Mouse (Mus musculus): ENCODE measurements around the gene Pam. TPM values are rescaled to one million over a fixed set of nuclear protein-coding genes. Genes with fewer than 3 reads are reported as not detected.

Pam gene
- total RNA-seq (2018; cell fraction: chromatin; rRNA removed) = 100 to 1,000 TPM in 10 of 26 experiments, 10 to 100 TPM in 16; 26.6 to 528 (median 87.6) TPM
- total RNA-seq (2018; cell fraction: cytosol; rRNA removed) = 10 to 100 TPM in 25 of 26 experiments, 1 to 10 TPM in 1; 7.6 to 56.8 (median 24.3) TPM
- total RNA-seq (2018; cell fraction: nucleus; rRNA removed) = 100 to 1,000 TPM in 7 of 26 experiments, 10 to 100 TPM in 19; 24.8 to 268 (median 78.5) TPM
- 19.5 to 50.6 TPM (median 32.9 TPM) in 3 replicates for polyA plus RNA-seq (2018)

DNA sequence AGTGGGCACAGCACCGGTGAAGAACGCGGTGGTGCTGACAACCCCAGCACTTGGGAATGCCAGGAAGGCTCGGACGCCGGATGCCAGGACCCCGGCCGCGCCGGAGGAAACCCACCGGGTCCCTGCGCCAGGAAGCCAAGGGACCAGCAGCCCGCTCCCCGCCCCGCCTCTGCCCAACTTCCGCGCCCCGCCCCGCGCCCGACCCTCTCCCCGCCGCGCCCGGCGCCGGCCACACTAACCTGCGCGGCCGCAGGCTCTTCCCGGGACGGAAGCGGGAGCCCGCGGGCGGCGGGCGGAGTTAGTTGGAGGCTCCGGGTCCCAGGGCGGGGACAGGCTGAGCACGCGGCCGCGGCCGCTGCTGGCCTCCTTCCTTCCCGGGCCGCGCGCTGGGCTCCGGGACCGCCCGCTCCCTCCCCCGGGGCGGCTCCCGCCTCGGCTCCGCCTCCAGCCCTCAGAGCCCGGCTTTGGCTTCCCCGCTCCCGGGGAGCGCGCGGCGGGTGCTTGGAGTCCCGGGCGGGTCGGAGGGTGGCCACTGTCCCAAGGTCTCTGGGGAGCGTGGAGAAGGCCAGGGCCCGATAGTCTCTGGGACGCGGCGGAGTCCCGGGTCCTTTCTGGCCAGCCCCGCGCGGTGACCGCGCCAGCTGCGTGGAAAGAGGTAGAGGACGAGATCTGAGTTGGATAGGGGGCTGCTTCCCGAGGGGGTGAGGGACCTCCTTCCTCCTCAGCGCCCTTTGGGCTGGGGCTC is at the start of gene Pam:
TSS of gene Pam (minus strand) at position 401 of the 745 bp plus-strand sequence.
- H3K79me2 ChIP-seq (ENCODE audit: inconsistent target) = no peaks in the 10 kb centered on the region; the same call in none of the 2 replicates
- H3K4me3 ChIP-seq (ENCODE audit: inconsistent target) = peak within 1 kb of the TSS; percentile 70
- no peaks in the 10 kb centered on the region for H3K36me3 ChIP-seq (ENCODE audit: inconsistent target)
- H3K27ac ChIP-seq = peak within 1 kb of the TSS; percentile 27; the same call in 1 of the 2 replicates
- WGBS (ENCODE audit: missing documents) = under 1% methylated on average over 75 of the region's 82 CpGs

DNA sequence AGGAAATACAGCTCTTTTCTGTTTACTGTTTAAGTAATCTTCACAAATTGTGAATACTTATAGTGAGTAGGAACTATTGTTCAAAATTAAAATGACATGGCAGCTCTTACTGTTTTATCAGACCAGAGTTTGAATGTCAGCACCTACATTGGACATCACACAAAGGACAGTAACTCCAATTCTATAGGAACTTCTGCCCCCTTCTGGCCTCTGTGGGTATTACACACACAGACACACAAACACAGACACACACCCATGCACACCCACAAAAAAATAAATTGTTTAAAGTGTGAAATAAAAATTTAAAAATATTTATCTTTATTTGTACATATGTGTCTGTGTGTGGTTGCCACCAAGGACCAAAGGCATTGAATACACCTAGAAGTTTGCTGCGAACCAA is 49.4 kb upstream of the Pam start:
- Histone ChIP-seq H3K4me3 (ENCODE audit: inconsistent target) (no peak overlapping the region), H3K27ac (no peak overlapping the region), H3K79me2 (ENCODE audit: inconsistent target) (no peaks in the 10 kb centered on the region), H3K36me3 (ENCODE audit: inconsistent target) (no peaks in the 10 kb centered on the region)
- WGBS (ENCODE audit: missing documents) = 80% methylated on average over 1 of the region's 1 CpGs

DNA sequence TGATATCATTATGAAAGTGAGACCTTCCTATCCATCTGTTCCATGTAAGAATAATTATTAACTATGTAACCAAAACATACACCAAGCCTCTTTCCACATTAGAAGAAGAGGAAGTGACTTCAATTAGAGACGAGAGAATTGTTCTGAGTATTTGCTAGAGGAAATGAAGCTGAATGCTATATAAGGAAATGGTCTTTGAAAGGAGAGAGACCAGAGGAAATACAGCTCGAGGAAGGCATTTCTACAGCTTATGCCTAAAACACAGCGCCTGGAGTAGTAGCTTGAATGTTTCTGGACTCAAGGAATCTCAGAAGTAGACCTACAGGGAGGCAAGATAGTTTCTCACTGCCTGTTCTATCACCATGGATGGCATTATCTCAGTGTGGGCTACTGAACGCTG is 35.8 kb upstream of the Pam start:
- no peak overlapping the region for H3K27ac ChIP-seq
- H3K4me3 ChIP-seq (ENCODE audit: inconsistent target) = no peak overlapping the region
- WGBS (ENCODE audit: missing documents) = 18% methylated on average over 4 of the region's 4 CpGs
- H3K79me2 ChIP-seq (ENCODE audit: inconsistent target) = no peaks in the 10 kb centered on the region
- H3K36me3 ChIP-seq (ENCODE audit: inconsistent target) = no peaks in the 10 kb centered on the region

DNA sequence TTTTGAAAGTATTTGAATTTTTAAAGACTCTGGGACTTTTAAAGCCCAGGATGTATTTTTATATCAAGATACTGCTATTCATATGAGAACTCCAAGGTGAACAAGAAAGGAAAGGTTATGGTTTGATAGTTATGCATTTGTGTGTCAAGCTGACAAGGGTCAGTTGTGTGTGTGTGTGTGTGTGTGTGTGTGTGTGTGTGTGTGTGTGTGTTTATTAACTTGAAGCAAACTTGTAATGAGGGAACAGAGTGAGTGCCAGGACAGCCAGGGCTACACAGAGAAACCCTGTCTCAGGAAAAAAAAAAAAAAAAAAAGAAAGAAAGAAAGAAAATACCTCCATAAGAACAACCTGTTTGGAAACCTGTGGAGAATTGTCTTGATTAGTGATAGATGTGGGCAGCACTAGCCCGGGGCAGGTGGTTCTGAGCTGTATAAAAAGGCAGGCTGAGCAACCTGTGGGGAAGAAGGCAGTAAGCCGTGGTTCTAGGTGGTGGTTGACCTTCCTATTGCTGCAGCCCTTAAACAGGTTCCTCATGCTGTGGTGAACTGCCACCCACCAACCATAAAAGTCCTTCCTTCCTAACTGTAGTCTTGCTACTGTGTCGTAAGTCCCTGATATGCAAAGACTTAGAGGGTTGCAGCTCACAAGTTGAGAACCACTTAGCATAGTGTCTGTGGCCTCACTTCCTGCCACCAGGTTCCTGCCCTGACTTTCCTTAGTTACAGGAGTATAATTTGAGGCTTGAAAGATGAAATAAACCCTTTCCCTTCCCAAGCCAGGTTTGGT is 34.3 kb upstream of the Pam start:
- Histone ChIP-seq H3K36me3 (ENCODE audit: inconsistent target) (no peaks in the 10 kb centered on the region), H3K27ac (no peak overlapping the region), H3K4me3 (ENCODE audit: inconsistent target) (no peak overlapping the region), H3K79me2 (ENCODE audit: inconsistent target) (no peaks in the 10 kb centered on the region)
- 32% methylated on average over 3 of the region's 3 CpGs for WGBS (ENCODE audit: missing documents)

DNA sequence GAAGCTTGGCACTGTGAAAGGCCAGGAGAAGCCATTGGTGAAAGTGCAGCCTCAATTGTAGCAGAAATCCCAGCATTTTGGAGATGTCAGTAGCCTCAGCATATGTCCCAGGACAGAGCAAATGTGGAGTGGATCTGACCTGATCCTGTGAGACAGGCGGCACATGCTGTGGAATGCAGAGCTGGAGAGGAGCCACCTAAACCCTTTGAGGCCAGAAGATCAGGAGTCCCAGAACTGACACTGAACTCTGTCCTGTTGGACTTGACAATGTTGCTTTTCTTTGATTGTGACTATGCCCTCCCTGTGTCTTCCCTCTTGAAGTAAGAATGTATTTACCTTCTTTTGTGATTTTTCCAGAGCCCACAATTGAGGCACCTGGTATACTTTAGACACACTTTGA is 33.7 kb upstream of the Pam start:
- Histone ChIP-seq H3K36me3 (ENCODE audit: inconsistent target) (no peaks in the 10 kb centered on the region), H3K79me2 (ENCODE audit: inconsistent target) (no peaks in the 10 kb centered on the region), H3K27ac (no peak overlapping the region), H3K4me3 (ENCODE audit: inconsistent target) (no peak overlapping the region)
- WGBS (ENCODE audit: missing documents) = 94% methylated on average over 1 of the region's 1 CpGs

DNA sequence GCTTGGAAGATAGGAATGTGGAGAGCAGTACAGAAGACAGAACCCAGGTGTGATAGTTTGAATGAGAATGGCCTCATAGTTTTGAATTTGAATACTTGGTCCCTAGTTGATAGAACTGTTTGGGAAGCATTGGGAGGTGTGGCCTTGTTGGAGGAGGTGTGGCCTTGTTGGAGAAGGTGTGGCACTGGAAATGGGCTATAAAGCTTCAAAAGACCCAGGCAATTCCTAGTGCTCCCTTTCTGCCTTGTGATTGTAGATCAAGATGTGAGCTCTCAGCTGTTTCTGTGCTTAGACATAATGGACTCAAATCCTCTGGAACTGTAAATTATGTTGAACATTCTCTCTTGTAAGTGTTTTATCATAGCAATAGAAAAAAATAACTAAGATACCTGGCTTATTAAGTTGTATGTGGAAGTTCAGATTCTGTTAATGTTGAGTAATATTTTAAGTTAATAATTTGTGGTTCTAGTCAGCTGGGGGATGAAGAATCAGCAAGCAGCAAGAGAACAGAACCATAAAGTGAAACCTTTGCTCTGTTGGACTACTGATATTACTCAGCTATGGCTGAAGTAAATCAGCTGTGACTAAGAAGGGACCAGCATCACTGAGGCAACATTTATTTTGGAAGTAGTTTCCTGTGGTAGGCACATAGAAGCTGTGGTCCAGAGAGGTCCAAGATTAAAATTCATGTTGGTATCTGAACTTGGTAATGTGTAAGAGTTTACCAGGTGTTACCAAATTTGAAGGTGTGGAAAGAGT is 33.1 kb upstream of the Pam start:
- Histone ChIP-seq H3K4me3 (ENCODE audit: inconsistent target) (no peak overlapping the region), H3K79me2 (ENCODE audit: inconsistent target) (no peaks in the 10 kb centered on the region), H3K36me3 (ENCODE audit: inconsistent target) (no peaks in the 10 kb centered on the region), H3K27ac (no peak overlapping the region)

DNA sequence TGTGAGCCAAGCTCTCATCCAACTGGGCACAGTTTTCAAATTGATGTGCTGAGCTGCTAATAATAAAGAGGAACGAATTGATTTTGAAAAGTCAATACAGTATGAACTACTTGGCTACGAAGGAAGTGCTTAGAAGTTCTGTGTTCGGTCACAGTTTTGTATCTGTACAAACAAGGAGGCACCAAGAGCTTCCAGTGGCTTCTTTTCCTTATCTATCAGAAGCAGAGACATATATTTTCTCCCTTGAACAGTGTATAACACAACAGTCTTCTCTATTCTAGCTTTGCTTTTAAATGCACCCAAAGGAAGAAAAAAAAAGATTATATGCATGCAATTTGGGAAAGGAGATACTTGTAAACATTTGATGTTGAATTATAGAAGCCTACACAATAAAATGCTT is 30.8 kb upstream of the Pam start:
- Histone ChIP-seq H3K79me2 (ENCODE audit: inconsistent target) (no peaks in the 10 kb centered on the region), H3K4me3 (ENCODE audit: inconsistent target) (no peak overlapping the region), H3K27ac (no peak overlapping the region), H3K36me3 (ENCODE audit: inconsistent target) (no peaks in the 10 kb centered on the region)
- whole genome bisulfite sequencing (ENCODE audit: missing documents) = 97% methylated on average over 3 of the region's 3 CpGs

DNA sequence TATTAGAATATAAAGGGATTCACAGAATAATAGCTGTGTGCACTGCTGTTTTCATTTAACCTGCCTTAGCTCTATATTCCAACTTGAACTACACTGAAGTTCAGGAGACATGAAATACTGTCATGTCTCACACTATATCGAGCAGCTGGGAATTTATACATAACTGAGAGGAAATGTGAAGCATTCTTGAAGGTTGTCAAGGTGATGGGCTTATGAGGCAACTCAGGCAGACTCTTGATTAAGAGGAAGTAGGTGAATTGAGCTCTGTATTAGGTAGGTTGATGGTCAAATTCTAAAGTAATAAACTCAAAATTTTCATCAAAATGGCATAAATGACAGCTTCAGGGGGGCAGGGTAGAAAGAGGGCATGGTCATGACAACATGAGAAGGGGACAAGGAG is 29.3 kb upstream of the Pam start:
- H3K36me3 ChIP-seq (ENCODE audit: inconsistent target) = no peaks in the 10 kb centered on the region
- no peaks in the 10 kb centered on the region for H3K79me2 ChIP-seq (ENCODE audit: inconsistent target)
- no peak overlapping the region for H3K4me3 ChIP-seq (ENCODE audit: inconsistent target)
- 9% methylated on average over 1 of the region's 1 CpGs for WGBS (ENCODE audit: missing documents)
- no peak overlapping the region for H3K27ac ChIP-seq

DNA sequence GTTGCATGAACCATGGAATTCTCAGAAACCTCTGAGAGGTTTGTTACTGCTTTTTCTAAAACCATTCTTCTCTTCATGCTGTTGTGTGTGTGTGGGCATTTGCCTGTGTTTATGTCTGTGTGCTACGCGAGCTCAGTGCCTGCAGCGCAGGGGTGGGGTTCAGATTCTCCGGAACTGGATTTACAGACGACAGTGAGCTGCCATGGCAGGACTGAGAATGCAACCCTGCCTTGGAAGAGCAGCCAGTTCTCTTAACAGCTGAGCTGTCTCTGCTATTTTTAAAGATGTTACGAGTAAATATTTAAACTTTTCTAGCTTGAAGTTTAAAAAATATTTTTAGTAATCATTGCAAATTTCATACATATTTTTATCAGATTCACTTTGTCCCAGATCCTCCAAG is 24.1 kb upstream of the Pam start:
- H3K27ac ChIP-seq = no peak overlapping the region
- no peak overlapping the region for H3K4me3 ChIP-seq (ENCODE audit: inconsistent target)
- 98% methylated on average over 6 of the region's 6 CpGs for WGBS (ENCODE audit: missing documents)
- H3K36me3 ChIP-seq (ENCODE audit: inconsistent target) = no peaks in the 10 kb centered on the region
- H3K79me2 ChIP-seq (ENCODE audit: inconsistent target) = no peaks in the 10 kb centered on the region

DNA sequence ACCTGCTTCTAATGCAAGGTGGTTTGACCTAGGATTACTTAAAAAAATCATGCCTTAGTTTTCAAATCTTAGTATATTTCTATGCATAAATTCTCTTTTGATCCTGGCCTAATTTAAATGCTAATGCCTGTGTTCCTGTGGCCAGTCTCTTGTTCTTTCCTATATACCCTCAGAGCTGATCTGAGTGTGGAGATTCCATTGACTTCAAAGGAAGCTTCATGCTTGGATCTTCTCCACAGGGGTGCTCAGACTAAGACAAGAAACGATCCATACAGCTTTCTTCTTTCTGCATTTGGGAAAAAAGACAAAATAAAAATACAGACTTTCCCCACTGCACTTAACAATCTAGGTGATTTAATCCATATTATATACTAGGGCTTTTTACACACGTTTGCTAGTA is 12.2 kb upstream of the Pam start:
- Histone ChIP-seq H3K27ac (no peak overlapping the region), H3K4me3 (ENCODE audit: inconsistent target) (no peak overlapping the region), H3K79me2 (ENCODE audit: inconsistent target) (no peaks in the 10 kb centered on the region), H3K36me3 (ENCODE audit: inconsistent target) (no peaks in the 10 kb centered on the region)
- 81% methylated on average over 2 of the region's 2 CpGs for WGBS (ENCODE audit: missing documents)

DNA sequence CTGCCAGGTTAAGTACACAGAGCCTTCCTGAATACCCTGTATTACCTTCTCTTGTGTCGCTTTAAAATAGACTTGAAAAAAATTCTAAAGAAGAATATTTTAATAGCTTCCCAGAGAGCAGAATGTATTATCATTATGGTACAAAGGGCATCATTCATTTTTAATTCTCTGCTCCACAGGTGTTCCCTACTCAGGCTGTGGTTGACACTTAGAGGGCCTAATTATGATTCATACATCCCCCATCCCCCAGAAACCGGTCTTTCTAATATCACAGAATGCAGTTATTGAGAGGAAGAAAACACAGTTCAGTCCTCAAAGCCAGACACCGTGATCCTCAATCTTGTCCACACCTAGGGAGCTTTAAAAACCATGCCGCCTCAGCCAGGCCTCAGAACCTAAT is 4.0 kb upstream of the Pam start:
- H3K4me3 ChIP-seq (ENCODE audit: inconsistent target) = no peak overlapping the region
- 100% methylated on average over 4 of the region's 4 CpGs for WGBS (ENCODE audit: missing documents)
- H3K27ac ChIP-seq = no peak overlapping the region
- no peaks in the 10 kb centered on the region for H3K79me2 ChIP-seq (ENCODE audit: inconsistent target)
- H3K36me3 ChIP-seq (ENCODE audit: inconsistent target) = no peaks in the 10 kb centered on the region

DNA sequence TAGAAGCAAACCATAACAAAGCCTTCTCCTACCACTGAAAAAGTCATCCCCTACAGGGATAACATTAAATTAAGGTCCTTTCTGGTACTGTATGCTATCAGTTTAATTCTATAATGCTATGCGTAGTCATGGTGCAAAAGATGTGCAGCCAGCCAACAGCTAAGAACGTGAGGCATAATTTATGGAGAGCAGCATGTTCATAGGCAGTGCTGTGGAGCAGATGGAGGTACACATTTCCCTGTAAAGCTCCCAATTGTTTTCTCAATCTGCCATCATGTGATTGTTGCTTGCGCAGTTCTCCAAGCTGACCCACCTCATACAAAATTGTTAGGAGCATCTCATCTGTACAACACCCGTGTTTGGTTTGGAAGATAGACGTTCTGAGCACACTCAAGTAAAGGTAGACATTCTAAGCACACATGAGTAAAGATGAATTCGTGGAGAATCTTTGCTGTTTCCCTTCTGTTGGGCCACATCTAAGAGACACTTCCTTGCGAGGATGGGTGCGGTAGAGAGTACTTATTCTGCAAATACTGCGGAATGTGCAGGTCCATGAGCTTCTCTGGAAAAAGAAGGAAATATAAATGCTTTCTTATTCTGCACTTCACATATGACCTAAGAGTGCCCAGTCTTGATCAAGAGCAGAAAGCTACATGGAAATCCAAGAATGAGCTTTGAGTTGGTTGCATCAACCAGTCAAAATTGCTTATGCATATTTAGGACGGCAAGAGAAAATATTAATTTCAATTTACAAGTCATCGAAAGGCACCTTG is 2.7 kb upstream of the Pam start:
- 93% methylated on average over 11 of the region's 11 CpGs for WGBS (ENCODE audit: missing documents)
- no peaks in the 10 kb centered on the region for H3K36me3 ChIP-seq (ENCODE audit: inconsistent target)
- H3K79me2 ChIP-seq (ENCODE audit: inconsistent target) = no peaks in the 10 kb centered on the region; the same call in 1 of the 2 replicates
- no peak overlapping the region for H3K4me3 ChIP-seq (ENCODE audit: inconsistent target)
- H3K27ac ChIP-seq = no peak overlapping the region

DNA sequence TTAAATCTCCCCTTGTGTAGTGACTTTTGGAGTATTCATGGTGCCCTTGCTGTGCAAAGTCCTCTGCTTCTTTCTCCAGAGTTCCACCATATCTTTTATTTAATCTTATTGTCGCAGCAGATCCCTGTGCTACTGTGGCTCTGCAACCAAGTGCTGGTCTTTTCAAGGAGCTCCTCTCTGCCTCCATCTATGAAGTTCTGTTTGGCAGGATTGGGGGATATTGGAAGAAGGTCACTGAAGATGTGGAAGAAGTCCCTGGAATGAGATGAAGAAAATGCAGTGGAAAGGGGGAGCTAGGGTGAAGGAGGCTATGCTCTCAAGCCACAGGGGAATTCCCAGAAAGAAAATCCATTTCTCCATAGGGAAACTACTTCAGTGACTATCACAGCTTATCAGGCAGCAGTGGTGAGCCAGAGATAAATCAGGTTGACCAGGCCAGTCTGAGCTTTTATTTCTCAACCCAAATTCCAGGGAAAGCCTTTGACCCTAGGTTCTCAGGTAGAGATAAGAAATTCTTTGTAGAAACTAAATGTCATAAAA is 1.0 kb upstream of the Pam start:
- Histone ChIP-seq H3K79me2 (ENCODE audit: inconsistent target) (no peaks in the 10 kb centered on the region; the same call in none of the 2 replicates), H3K4me3 (ENCODE audit: inconsistent target) (no peak overlapping the region), H3K36me3 (ENCODE audit: inconsistent target) (no peaks in the 10 kb centered on the region), H3K27ac (no peak overlapping the region)
- WGBS (ENCODE audit: missing documents) = 100% methylated on average over 1 of the region's 1 CpGs

DNA sequence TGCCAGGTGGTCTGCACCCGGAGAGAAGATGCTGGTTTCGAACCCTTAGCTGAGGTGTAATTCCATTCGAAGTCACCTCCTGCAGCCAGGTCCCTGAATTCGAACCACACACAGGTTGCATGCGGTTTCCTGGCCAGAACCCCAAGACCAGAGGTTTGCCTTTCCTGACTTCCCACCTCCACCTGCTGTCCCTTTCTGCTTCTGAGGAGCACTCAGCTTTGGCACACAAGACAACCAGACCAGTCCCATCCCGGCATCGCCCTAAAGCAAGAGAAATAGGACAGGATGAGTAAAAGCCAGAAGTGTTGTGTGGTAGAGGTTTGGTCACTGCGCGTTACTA is 515 bp upstream of the Pam start:
- H3K27ac ChIP-seq = no peak overlapping the region

More for the DNA sequence above, 515 bp upstream of the Pam start:
- WGBS (ENCODE audit: missing documents) = 23% methylated on average over 7 of the region's 9 CpGs
- H3K79me2 ChIP-seq (ENCODE audit: inconsistent target) = no peaks in the 10 kb centered on the region; the same call in none of the 2 replicates
- H3K36me3 ChIP-seq (ENCODE audit: inconsistent target) = no peaks in the 10 kb centered on the region
- H3K4me3 ChIP-seq (ENCODE audit: inconsistent target) = peak overlapping the region; percentile 32
